Mouse (Mus musculus) erythroblast, embryonic 14.5 days (primary cell): ENCODE data around the gene Sgpp1. TPM values are rescaled to one million over a fixed set of nuclear protein-coding genes. Genes with fewer than 3 reads are reported as not detected.

Source experiments
- H3K27me3 ChIP-seq: 2 replicates; pipeline ENCODE4 v1.6.1; 2012; ENCODE audit warnings: inconsistent platforms; ENCODE audit not compliant: control insufficient read depth
- H3K36me3 ChIP-seq: 2 replicates; pipeline ENCODE4 v1.6.1; 2012; ENCODE audit warnings: mild to moderate bottlenecking, inconsistent platforms; ENCODE audit not compliant: control insufficient read depth
- H3K4me1 ChIP-seq: 2 replicates; pipeline ENCODE4 v1.6.1; 2012; ENCODE audit warnings: inconsistent platforms; ENCODE audit not compliant: control insufficient read depth
- H3K4me3 ChIP-seq: replicated peaks from 2 replicates; pipeline ENCODE3; 2012; ENCODE audit warnings: moderate library complexity, mild to moderate bottlenecking, inconsistent platforms
- H3K9me3 ChIP-seq: 2 replicates; pipeline ENCODE4 v1.6.1; 2012; ENCODE audit warnings: low read length, inconsistent platforms, mixed read lengths; ENCODE audit not compliant: control insufficient read depth
- GATA1 ChIP-seq: IDR thresholded peaks from 2 replicates; pipeline ENCODE4 v1.6.1; 2012; ENCODE audit warnings: low read length, inconsistent platforms, mixed read lengths
- TAL1 ChIP-seq: IDR thresholded peaks from 3 replicates; pipeline ENCODE4 v1.6.1; 2012; ENCODE audit warnings: low read length, inconsistent platforms, mixed read lengths
- polyA plus RNA-seq: library from polyadenylated mRNA; stranded (reverse); fragments of >175 nt; gene quantifications from 2 replicates; pipeline ENCODE4 v1.2.3, GENCODE M21; 2012

The Sgpp1 gene
- polyA plus RNA-seq, 1 experiment = 0.55 TPM

GRCm38 (mm10) chr12:75682842-75683241 lies 52.7 kb downstream of the Sgpp1 start:
- Histone ChIP-seq H3K4me3 (no peak overlapping the region), H3K4me1 (no peaks in the 10 kb centered on the region), H3K9me3 (no peaks in the 10 kb centered on the region), H3K36me3 (no peaks in the 10 kb centered on the region), H3K27me3 (no peaks in the 10 kb centered on the region)
- TF ChIP-seq TAL1 (no peak), GATA1 (no peak)

DNA sequence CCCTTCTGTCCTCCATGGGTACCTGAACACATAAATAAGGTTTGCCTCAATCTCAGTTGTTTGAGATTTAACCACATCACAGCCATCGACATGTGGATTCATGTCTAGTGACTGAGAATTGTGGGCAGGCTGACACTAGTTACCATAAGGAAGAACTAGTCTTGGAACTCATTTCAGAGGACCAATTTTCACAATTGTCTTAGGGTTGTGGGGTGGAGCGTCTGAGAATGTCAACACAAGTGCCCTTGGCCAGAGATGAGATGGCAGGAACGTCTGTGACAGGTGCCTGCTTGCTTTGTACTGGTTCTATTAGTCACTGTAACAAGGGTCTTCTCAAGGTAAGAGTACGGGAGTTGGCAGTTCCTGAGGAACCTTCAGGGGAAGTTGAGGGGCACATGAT lies 54.4 kb downstream of the Sgpp1 start:
- no peak for TF ChIP-seq TAL1
- TF ChIP-seq GATA1 = no peak
- no peak overlapping the region for H3K4me3 ChIP-seq
- no peaks in the 10 kb centered on the region for H3K36me3 ChIP-seq
- no peaks in the 10 kb centered on the region for H3K4me1 ChIP-seq
- no peaks in the 10 kb centered on the region for H3K9me3 ChIP-seq
- no peaks in the 10 kb centered on the region for H3K27me3 ChIP-seq

GRCm38 (mm10) chr12:75678393-75678792 lies 57.1 kb downstream of the Sgpp1 start:
- H3K9me3 ChIP-seq = no peaks in the 10 kb centered on the region
- no peak for TF ChIP-seq TAL1
- TF ChIP-seq GATA1 = no peak
- no peak overlapping the region for H3K4me3 ChIP-seq

DNA sequence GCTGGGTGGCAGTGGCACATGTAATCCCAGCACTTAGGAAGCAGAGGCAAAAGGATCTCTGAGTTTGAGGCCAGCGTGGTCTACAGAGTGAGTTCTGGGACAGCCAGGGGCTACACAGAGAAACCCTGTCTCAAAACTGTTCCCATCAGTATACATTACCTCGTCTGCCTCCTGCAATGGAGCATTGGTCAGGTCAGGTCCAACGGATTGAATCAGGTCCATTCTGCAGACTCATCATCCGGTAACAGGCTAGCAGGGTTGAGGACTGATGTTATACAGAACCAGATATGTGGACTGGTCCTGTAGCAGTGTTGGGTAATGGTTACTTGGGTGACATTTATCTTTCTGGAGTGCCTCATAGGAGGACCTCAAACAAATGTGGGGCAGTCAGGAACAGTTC lies 62.9 kb downstream of the Sgpp1 start:
- Histone ChIP-seq H3K4me3 (no peak overlapping the region), H3K36me3 (peaks cover 23% of the 10 kb centered on the region), H3K9me3 (no peaks in the 10 kb centered on the region), H3K4me1 (peaks cover 34% of the 10 kb centered on the region), H3K27me3 (no peaks in the 10 kb centered on the region)
- TF ChIP-seq GATA1 = no peak
- no peak for TF ChIP-seq TAL1

More at GRCm38 (mm10) chr12:75678393-75678792, 57.1 kb downstream of the Sgpp1 start:
- H3K27me3 ChIP-seq = no peaks in the 10 kb centered on the region
- H3K4me1 ChIP-seq = no peaks in the 10 kb centered on the region
- H3K36me3 ChIP-seq = peaks cover 12% of the 10 kb centered on the region

- Histone ChIP-seq H3K4me3 (no peak overlapping the region), H3K27me3 (no peaks in the 10 kb centered on the region), H3K4me1 (peaks cover 35% of the 10 kb centered on the region), H3K9me3 (no peaks in the 10 kb centered on the region), H3K36me3 (peaks cover 23% of the 10 kb centered on the region)
- no peak for TF ChIP-seq GATA1
Observed at GRCm38 (mm10) chr12:75671759-75672315, 63.7 kb downstream of the Sgpp1 start.

GRCm38 (mm10) chr12:75670611-75671010 lies 64.9 kb downstream of the Sgpp1 start:
- H3K4me1 ChIP-seq = peaks cover 39% of the 10 kb centered on the region
- TF ChIP-seq TAL1 (no peak), GATA1 (no peak)
- no peaks in the 10 kb centered on the region for H3K27me3 ChIP-seq
- no peaks in the 10 kb centered on the region for H3K9me3 ChIP-seq
- peak overlapping the region; percentile 70 for H3K4me3 ChIP-seq
- peaks cover 19% of the 10 kb centered on the region for H3K36me3 ChIP-seq

DNA sequence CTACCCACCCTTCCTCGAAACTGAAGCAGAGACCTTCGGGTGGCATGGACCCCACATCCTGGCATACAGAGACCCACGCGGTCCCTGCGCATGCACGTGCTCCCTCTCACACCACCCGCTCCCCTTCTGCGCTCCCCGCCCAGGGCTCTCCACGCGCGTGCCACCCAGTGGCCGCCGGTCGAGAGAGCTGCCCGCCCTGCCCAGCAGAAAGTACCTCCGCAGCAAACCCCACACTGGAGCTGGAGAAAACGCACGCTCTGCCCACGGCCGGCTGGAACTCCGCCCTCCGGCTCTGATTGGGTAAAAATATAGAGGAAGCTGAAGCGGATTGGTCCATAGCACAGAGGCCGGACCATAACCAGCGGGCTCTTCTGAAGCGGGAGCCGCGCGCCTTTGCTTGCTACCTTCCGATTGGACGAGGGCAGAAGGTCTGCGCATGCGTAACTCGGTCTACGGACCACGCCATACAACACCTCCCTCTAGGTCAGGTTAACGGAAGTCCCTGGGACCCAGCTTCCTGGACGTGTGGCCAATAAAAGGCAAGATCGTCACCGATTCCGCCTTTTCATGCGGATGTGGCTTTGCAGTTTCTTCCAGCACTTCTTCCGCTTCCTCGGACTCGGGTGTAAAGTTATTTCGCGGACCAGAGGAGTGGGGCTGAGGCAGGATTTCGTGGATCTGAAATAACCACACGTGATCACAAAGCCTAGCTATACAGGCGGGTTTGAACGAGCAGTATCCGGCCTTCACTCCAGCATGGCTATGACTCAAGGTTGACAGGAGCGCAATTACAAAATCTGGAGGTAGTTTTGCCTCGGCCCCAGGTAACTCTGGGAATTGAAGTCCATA lies 66.0 kb downstream of the Sgpp1 start, which contains the start of gene Wdr89:
Gene Wdr89 (minus strand): TSS at position 280 of the 849 bp plus-strand sequence.
- Histone ChIP-seq H3K4me3 (peak within 1 kb of the TSS; percentile 70), H3K4me1 (peaks cover 39% of the 10 kb centered on the region), H3K36me3 (peaks cover 11% of the 10 kb centered on the region), H3K9me3 (no peaks in the 10 kb centered on the region), H3K27me3 (no peaks in the 10 kb centered on the region)
- no peak for TF ChIP-seq TAL1
- TF ChIP-seq GATA1 = no peak

- Histone ChIP-seq H3K36me3 (peaks cover 11% of the 10 kb centered on the region), H3K4me3 (peak overlapping the region; percentile 70), H3K4me1 (peaks cover 39% of the 10 kb centered on the region), H3K27me3 (no peaks in the 10 kb centered on the region), H3K9me3 (no peaks in the 10 kb centered on the region)
- TF ChIP-seq GATA1 (no peak), TAL1 (no peak)
Observed at GRCm38 (mm10) chr12:75668916-75669257, 66.6 kb downstream of the Sgpp1 start.

DNA sequence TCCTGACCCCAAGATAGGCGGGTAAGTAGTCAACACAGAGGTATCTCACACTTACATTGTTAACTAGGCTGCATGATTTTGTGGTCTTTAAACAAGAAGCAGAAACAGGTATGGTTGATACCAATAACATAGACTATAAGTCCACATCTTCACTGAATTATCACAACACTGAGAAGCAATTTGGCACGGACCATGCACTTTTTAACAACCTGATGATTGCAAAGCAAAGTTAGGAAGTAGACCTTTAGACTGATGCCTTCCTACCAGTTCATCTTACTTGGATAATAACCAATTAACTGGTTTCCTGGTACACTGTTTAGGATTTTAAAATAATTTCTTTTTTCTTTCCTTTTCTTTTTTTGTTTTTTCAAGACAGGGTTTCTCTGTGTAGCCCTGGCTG lies 67.3 kb downstream of the Sgpp1 start:
- H3K9me3 ChIP-seq = no peaks in the 10 kb centered on the region
- H3K27me3 ChIP-seq = no peaks in the 10 kb centered on the region
- peaks cover 39% of the 10 kb centered on the region for H3K4me1 ChIP-seq
- no peak for TF ChIP-seq GATA1
- no peak for TF ChIP-seq TAL1
- H3K4me3 ChIP-seq = peak overlapping the region; percentile 2
- peaks cover 11% of the 10 kb centered on the region for H3K36me3 ChIP-seq

GRCm38 (mm10) chr12:75666939-75667338 lies 68.6 kb downstream of the Sgpp1 start:
- TF ChIP-seq TAL1 = no peak
- no peak for TF ChIP-seq GATA1
- H3K4me1 ChIP-seq = peaks cover 33% of the 10 kb centered on the region
- no peaks in the 10 kb centered on the region for H3K9me3 ChIP-seq
- no peaks in the 10 kb centered on the region for H3K27me3 ChIP-seq
- peaks cover under 1% of the 10 kb centered on the region; the same call in 1 of the 2 replicates for H3K36me3 ChIP-seq
- no peak overlapping the region for H3K4me3 ChIP-seq
